Mouse (Mus musculus) gastrocnemius, adult 18-20 months (tissue): ENCODE measurements at regions not wholly inside any gene's neighbourhood (a gene's known extent, or its start where the extent isn't known, plus 50 kb on each side); places are given as distances from the start of the nearest gene placed in this dataset.

Experiments used
- DNase-seq: peaks from one replicate; pipeline ENCODE4 v3.0.0; 2021; ENCODE audit warnings: low spot score

- no peak for DNase-seq
These were observed 220.2 kb downstream of the Abcc12 start for GRCm38 (mm10) chr8:86360283-86360682.

DNA sequence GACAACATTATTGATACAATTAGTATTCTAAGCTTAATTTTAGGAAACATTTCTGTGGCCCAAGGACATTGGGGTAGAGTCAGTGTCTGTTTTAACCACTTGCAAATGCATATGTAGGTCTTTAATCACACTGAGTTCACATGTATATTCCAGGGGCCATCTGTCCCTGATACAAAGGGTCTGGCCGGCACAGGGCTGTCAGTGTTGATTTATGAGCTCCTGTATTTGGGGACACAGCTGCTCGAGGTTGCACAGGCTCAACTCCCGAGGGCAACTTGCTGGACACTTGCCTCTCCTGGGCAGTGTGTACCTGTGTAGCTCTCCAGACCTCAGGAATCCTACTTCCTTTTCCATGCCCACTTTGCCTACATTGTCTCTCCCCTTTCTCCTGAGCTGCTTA, 221.0 kb downstream of the Abcc12 start:
- no peak for DNase-seq

DNA sequence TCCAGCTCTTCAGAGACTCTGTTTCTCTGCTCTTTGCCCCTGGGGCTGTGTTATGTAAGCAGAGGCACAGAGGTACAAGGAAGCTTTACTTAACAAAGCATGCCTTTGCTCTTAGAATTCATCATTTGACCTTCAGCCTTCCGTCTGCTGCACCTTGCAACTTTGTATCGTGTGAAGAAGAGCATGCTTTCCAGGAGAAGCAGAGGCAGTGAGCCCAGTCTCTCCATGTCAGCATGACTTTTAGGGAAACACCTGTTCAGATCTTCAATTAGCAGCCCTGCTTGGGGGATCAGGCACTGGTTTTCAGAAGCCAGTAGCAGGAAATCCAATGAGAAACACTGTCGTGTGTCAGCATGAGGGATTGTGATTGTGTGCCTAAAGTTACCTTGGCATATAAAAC, 226.7 kb downstream of the Abcc12 start:
- DNase-seq, result no peak

DNA sequence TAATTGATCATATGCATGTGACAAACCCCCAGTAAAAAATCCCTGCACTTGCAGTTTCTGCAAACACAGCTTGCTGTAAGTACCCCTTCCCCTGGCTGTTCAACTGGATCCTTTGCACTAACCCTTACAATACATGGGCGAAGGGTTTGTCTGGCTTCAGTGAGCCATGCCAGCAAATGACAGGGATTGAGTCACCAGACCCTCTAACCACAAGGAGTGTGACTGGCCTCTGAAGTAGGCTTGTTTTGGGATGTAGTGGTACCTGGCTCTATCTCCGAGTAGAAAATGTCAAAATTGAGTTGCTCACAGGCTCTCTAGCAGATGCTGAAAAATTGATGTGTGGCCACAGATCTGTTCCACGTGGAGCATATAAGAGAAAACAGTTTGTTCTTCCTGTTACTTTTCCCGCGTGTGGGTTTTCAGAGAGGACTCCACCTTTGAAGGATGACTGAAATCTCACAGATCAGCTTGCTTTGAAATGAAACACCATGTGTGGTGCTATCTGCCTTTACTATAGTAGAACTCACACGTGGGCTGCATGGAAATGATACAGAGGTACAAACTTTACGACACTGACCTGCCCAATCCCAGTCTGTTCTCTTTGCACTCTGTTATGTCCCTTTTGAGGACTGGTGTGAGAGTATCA, 228.8 kb downstream of the Abcc12 start:
- DNase-seq, result no peak

- no peak for DNase-seq
These were observed 230.4 kb downstream of the Abcc12 start for GRCm38 (mm10) chr8:86350128-86350527.

GRCm38 (mm10) chr8:86342016-86342684, 238.3 kb downstream of the Abcc12 start:
- DNase-seq, result peak; percentile 23

GRCm38 (mm10) chr8:86338574-86339264, 241.8 kb downstream of the Abcc12 start:
- DNase-seq, result no peak

GRCm38 (mm10) chr8:86331383-86331782, 249.1 kb downstream of the Abcc12 start:
- DNase-seq, result no peak

DNA sequence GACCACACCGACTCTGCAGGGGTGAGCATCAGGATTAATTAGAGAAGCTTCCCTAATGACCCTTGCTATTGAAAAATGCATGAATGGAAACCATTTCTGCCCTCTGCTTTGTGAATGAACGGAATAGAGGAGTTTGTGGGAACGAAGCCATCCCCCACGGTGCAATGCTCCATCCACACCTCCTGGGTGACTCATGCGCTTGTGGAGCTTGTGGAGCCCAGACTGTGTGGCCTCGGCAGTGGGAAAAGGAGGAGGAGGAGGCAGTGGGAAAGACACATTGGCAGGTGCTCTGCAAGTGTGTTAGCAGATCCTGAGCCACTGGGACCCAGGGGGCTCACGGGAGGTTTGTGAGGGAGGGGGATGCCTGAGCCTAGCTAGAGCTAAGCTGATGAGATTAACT, 251.9 kb downstream of the Abcc12 start:
- no peak for DNase-seq

DNA sequence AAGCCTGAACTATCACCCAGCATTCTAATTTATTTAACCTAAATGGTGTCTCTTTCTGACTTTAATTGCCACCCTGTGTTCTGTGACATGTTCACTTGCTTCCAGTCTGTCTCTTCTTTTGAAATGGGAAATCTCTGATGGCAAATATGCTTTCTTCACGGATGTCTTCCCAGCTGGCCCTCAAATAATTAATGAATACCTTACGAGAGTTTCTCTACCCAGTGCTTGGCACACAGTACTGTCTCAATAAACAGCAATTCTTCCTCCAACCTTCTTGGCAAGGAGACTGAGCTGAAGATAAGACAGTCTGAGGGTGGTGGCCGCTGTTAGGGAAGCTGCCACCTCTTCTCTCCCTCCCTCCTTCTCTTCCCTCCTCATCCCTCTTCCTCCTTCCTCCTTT, 252.5 kb downstream of the Abcc12 start:
- DNase-seq, result no peak

- no peak for DNase-seq
These were observed 255.4 kb downstream of the Abcc12 start for GRCm38 (mm10) chr8:86325040-86325439.

DNA sequence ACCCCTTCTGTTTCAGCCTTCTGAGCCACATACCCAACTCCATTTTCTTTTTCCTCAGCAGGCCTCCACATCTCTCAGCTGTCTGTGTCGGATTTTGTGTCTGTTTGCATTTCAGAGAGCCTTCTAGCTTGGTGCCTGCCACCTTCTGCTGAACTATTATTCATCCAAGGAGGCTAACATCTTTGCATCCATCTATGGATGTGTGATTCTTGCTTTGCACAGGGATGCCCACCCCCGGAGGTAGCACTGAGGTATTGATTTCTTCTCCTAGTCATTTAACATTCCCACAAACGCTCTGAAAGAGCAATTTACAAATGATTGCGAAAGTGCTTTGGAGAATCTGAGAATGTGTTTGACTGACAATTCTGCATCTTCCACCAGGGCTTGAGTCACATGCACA, 255.9 kb downstream of the Abcc12 start:
- no peak for DNase-seq

DNA sequence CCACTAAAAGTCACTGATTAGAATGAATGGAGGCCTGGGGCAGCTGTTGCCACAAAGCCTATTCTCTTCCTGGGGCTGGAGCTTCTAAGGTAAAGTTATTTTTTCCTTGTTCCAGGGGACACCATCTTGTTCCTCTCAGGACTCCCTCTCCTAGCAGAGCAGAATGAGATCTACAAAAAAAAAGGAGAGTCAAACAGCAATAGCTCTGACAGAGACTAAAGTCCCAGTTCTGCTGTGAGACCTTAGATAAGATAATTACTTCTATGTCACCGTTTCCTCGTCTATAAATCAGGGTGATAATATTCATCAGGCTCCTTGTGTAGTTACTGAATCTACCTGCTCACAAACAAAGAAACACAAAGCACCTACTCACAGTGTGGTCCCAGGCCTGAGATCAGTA, 256.7 kb downstream of the Abcc12 start:
- no peak for DNase-seq

- DNase-seq, result no peak
These were observed 258.0 kb downstream of the Abcc12 start for GRCm38 (mm10) chr8:86322494-86322893.

- DNase-seq, result no peak
These were observed 259.5 kb downstream of the Abcc12 start for GRCm38 (mm10) chr8:86320938-86321337.

- DNase-seq, result no peak
These were observed 262.0 kb downstream of the Abcc12 start for GRCm38 (mm10) chr8:86318531-86318930.

GRCm38 (mm10) chr8:86316236-86316635, 264.2 kb downstream of the Abcc12 start:
- DNase-seq, result no peak

DNA sequence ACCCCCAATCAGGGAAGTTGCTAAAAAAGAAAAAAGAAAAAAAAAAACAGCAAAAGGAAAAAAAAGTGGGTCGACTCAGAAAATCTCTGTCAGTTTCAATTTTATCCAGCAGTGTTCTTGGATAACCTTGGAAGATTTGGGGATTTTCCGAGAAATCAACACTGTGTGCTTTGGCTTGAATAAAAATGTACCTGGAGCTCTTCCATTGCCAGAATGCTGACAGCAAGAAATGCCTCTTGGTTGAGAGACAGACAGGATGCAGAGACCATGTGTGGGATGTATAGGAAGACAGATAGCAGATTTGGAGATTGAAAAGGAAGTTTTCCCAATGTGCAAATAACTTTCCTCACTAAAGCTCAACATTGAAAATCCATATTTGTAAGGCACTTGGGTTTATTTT, 271.0 kb downstream of the Abcc12 start:
- no peak for DNase-seq

- DNase-seq, result peak; percentile 36
These were observed 273.1 kb downstream of the Abcc12 start for GRCm38 (mm10) chr8:86307339-86307738.

GRCm38 (mm10) chr8:86301885-86302509, 278.5 kb downstream of the Abcc12 start:
- peak; percentile 26 for DNase-seq

DNA sequence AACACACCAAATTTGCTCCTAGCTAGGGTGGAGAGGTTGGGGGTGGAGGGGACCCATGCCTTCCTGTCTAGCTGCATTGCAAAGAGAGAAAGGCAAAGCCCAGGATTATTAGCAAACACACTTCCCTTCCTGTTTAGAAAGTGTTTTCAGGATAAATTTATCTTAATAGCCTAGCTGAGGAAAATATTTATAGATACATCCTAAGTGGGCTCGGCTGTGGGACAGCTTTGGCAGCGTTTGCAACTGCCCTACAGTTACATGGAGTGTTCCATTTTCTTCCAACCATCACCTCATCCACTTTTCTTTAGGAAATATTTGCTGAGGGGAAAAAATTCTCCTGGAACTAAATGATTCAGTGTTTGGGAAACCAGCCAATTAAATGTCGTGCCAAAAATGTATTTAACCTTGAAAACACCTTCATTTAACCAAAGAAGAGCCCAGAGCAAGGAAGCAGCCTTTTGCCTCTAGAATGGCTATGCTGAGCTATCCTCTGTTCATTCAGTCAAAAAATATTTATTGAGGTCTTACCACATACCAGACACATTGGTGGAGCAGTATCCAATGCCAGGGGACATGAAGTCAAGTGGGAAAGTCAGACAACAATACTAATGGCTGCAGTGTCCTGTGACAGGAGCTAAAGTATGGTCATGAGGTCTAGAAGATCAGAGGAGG, 291.6 kb downstream of the Abcc12 start:
- no peak for DNase-seq

GRCm38 (mm10) chr8:86282922-86283321, 297.6 kb downstream of the Abcc12 start:
- no peak for DNase-seq
